Mouse (Mus musculus): Measurements from ENCODE around the gene Cmpk1. TPM values are rescaled to one million over a fixed set of nuclear protein-coding genes. Genes with fewer than 3 reads are reported as not detected.
A peak's percentile ranks its signal among the peaks of the same experiment; 100 is the strongest.

Gene Cmpk1
- polyA plus RNA-seq, 1 experiment: 26.5 TPM

DNA sequence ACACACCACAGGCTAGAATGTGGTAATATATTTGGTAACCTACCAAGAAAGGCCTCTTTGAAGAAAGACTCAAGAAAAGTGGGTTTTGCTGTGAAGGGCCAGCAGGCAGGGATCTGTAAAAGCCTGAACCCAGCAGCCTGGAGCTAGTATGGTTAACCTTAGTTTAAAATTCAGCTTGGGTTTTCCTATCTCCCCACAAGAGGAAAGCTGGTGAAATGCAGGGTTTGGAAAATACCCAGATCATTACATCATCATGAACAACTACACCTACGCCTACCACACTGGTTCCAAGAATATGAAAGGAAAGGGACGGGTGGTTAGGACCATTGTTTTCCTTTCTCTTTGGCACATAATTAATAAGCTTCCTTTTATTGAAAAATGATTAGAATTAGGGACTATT lies 28.8 kb downstream of the Cmpk1 start:
- 53% methylated on average over 2 of the region's 2 CpGs for WGBS
- TF ChIP-seq POLR2A (IDR thresholded peaks at IDR 0.05; ENCODE audit: borderline replicate concordance, control insufficient read depth, low read depth, low read length) (no peak), CTCF (IDR thresholded peaks at IDR 0.05; ENCODE audit: control insufficient read depth, insufficient read depth, low read length) (no peak)
- Histone ChIP-seq H3K4me3 (replicated peaks; ENCODE audit: control insufficient read depth, low read depth, low read length) (no peak overlapping the region), H3K27ac (ENCODE audit: control insufficient read depth, insufficient read depth, low read depth, low read length, poor library complexity) (no peak overlapping the region), H3K4me1 (ENCODE audit: control insufficient read depth, insufficient read depth, low read length) (no peaks in the 10 kb centered on the region)

DNA sequence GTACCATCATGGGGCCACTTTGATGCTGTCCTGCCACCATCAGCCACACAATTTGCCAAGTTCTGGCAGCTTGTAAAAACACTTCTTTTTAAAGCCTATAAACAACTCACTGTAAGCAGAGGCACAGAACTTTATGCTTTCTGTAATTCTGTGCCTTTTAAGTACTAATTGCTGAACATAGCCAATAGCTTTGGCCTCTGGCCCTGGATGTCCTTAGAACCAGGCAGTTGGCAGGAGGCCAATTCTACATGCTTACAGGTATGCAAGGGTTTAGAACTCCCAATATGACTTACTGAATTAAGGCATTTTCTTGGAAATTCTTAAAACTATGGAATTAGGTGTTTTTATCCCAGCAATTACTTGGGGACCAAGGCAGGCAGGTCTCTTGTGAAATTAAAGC lies 29.6 kb downstream of the Cmpk1 start:
- Histone ChIP-seq H3K4me3 (replicated peaks; ENCODE audit: control insufficient read depth, low read depth, low read length) (no peak overlapping the region), H3K27ac (ENCODE audit: control insufficient read depth, insufficient read depth, low read depth, low read length, poor library complexity) (no peak overlapping the region), H3K4me1 (ENCODE audit: control insufficient read depth, insufficient read depth, low read length) (no peaks in the 10 kb centered on the region)
- no peak for TF ChIP-seq CTCF (IDR thresholded peaks at IDR 0.05; ENCODE audit: control insufficient read depth, insufficient read depth, low read length)
- no peak for TF ChIP-seq POLR2A (IDR thresholded peaks at IDR 0.05; ENCODE audit: borderline replicate concordance, control insufficient read depth, low read depth, low read length)

DNA sequence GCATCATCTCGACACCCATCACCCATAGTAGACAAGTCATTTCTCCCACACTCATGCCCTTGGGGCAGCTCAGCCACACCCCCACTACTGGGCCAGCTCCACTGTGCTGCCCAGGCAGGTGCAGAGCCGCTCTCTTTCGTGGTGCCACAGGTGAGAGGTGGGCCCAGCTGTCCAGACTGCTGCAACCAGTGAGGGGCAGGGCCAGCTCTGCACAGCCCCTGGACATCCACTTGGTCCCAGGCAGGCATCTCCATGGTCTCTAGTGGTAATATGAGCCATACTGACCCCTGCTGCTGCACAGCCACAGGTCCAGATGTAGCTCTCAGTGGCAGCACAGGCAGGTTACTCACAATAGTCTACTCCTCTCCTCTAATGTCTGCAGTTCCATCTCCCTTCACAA lies 33.9 kb downstream of the Cmpk1 start:
- Histone ChIP-seq H3K4me3 (replicated peaks; ENCODE audit: control insufficient read depth, low read depth, low read length) (no peak overlapping the region), H3K27ac (ENCODE audit: control insufficient read depth, insufficient read depth, low read depth, low read length, poor library complexity) (no peak overlapping the region), H3K4me1 (ENCODE audit: control insufficient read depth, insufficient read depth, low read length) (no peaks in the 10 kb centered on the region)
- WGBS: 77% methylated on average over 3 of the region's 3 CpGs
- TF ChIP-seq CTCF (IDR thresholded peaks at IDR 0.05; ENCODE audit: control insufficient read depth, insufficient read depth, low read length): no peak
- no peak for TF ChIP-seq POLR2A (IDR thresholded peaks at IDR 0.05; ENCODE audit: borderline replicate concordance, control insufficient read depth, low read depth, low read length)

DNA sequence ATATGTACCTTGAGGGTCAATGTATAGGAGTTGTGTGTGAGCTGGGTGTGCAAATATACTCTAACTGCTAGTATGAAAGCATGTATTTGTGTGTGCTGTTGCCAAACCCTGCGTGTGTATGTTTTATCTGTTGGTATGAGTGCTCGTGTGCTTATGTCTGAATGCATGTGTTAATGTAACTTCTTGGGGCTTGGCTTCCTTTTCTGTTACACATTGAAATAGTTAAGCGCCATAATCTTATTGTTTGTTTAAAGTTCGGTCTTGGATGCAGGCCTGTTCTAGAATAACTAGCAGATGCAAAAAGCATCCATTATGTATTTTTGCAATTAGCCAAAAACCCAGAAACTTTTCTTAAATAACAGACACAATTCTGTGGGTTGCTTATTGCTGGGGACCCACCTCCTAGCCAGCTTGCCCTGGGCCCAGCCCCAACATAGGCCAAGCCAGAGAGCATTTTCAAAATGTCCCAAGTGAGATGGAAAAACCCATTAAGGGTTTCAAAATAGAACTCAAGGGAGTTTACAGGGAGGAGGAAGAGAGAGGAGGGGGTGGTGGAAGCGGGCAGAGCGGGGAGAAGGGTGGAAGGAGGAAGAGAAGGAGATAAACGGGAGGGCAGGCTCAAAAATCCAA lies 39.1 kb downstream of the Cmpk1 start:
- no peak overlapping the region for H3K27ac ChIP-seq (ENCODE audit: control insufficient read depth, insufficient read depth, low read depth, low read length, poor library complexity)
- no peak overlapping the region for H3K4me3 ChIP-seq (replicated peaks; ENCODE audit: control insufficient read depth, low read depth, low read length)
- TF ChIP-seq POLR2A (IDR thresholded peaks at IDR 0.05; ENCODE audit: borderline replicate concordance, control insufficient read depth, low read depth, low read length) (no peak), CTCF (IDR thresholded peaks at IDR 0.05; ENCODE audit: control insufficient read depth, insufficient read depth, low read length) (no peak)
- no peaks in the 10 kb centered on the region for H3K4me1 ChIP-seq (ENCODE audit: control insufficient read depth, insufficient read depth, low read length)
- 61% methylated on average over 7 of the region's 7 CpGs for WGBS

DNA sequence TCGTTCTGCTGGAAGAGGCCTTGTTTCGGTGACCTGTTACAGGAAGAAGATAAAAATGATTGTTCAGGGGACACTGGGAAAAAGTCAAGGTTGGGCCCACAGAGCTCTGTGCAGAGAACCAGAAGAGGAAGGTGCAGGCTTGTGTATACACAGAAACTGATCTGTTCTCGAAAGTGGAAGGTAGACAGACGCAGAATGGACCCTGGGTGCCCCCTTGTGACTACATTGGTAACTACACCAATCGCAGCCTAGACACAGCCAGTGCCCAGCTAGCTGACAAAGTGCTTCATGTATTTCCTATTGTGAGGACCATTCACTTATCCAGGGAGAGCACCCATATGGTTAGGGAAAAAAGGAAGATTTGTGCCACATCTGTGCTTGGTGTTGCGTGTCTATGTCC lies 39.6 kb downstream of the Cmpk1 start:
- WGBS: 24% methylated on average over 6 of the region's 6 CpGs
- no peaks in the 10 kb centered on the region for H3K4me1 ChIP-seq (ENCODE audit: control insufficient read depth, insufficient read depth, low read length)
- no peak overlapping the region for H3K4me3 ChIP-seq (replicated peaks; ENCODE audit: control insufficient read depth, low read depth, low read length)
- no peak overlapping the region for H3K27ac ChIP-seq (ENCODE audit: control insufficient read depth, insufficient read depth, low read depth, low read length, poor library complexity)
- TF ChIP-seq POLR2A (IDR thresholded peaks at IDR 0.05; ENCODE audit: borderline replicate concordance, control insufficient read depth, low read depth, low read length) (no peak), CTCF (IDR thresholded peaks at IDR 0.05; ENCODE audit: control insufficient read depth, insufficient read depth, low read length) (peak; percentile 74)

DNA sequence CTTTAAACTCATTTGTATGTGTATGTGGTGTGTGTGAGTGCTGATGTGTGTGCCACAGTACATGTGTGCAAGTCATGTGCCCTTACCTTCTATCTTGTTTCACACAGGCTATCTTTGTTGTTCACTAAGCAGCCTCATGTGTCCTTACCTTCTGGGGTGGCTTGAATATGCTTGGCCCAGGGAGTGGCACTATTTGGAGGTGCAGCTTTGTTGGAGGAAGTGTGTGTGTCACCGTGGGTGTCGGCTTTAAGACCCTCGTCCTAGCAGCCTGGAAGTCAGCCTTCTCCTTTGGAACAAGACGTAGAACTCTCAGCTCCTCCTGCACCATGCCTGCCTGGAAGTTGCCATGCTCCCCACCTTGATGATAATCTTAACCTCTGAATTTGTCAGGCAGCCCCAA lies 40.6 kb downstream of the Cmpk1 start:
- WGBS: 83% methylated on average over 4 of the region's 4 CpGs
- Histone ChIP-seq H3K4me1 (ENCODE audit: control insufficient read depth, insufficient read depth, low read length) (no peaks in the 10 kb centered on the region), H3K4me3 (replicated peaks; ENCODE audit: control insufficient read depth, low read depth, low read length) (no peak overlapping the region), H3K27ac (ENCODE audit: control insufficient read depth, insufficient read depth, low read depth, low read length, poor library complexity) (no peak overlapping the region)
- TF ChIP-seq POLR2A (IDR thresholded peaks at IDR 0.05; ENCODE audit: borderline replicate concordance, control insufficient read depth, low read depth, low read length): no peak
- TF ChIP-seq CTCF (IDR thresholded peaks at IDR 0.05; ENCODE audit: control insufficient read depth, insufficient read depth, low read length): no peak

DNA sequence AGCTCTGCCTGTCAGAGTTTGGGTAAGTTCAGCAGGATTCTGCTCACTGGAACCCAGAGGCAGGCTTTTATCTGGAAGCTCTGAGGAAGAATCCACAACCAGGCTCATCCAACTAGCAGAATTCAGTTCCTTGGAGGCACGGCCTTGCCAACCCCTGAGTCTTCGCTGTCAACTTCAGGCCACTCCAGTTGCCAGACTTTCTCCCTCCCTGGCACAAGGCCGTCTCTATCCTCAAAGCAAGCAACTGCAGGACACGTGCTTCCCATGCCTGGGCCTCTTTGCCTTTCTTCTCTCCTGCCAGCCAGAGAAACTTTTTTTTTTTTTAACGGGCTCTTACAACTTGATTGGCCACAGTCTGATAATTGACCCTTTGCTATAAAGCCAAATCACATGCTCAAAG lies 42.0 kb downstream of the Cmpk1 start:
- Histone ChIP-seq H3K27ac (ENCODE audit: control insufficient read depth, insufficient read depth, low read depth, low read length, poor library complexity) (no peak overlapping the region), H3K4me1 (ENCODE audit: control insufficient read depth, insufficient read depth, low read length) (no peaks in the 10 kb centered on the region), H3K4me3 (replicated peaks; ENCODE audit: control insufficient read depth, low read depth, low read length) (no peak overlapping the region)
- 77% methylated on average over 5 of the region's 5 CpGs for WGBS
- no peak for TF ChIP-seq POLR2A (IDR thresholded peaks at IDR 0.05; ENCODE audit: borderline replicate concordance, control insufficient read depth, low read depth, low read length)
- no peak for TF ChIP-seq CTCF (IDR thresholded peaks at IDR 0.05; ENCODE audit: control insufficient read depth, insufficient read depth, low read length)

DNA sequence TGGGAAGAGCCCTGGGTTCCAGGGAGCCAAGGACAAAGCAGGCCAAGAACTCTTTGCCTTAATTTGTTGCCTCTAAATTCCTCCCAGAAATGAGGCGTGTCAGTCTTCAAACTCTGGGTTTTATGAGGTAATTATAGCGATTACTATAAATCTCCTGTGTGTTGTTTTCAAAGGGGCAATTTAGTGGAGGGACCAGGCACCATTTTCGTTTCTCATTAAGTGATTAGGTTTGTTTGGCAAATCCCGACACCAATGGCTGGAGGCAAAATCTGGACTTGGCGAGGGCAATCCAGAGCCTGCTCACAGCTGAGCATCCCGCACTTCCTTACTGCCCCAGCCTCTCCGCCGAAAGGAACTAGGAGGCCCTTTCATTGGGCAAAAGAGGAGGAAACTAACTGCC lies 44.5 kb downstream of the Cmpk1 start:
- Histone ChIP-seq H3K27ac (ENCODE audit: control insufficient read depth, insufficient read depth, low read depth, low read length, poor library complexity) (no peak overlapping the region), H3K4me1 (ENCODE audit: control insufficient read depth, insufficient read depth, low read length) (no peaks in the 10 kb centered on the region), H3K4me3 (replicated peaks; ENCODE audit: control insufficient read depth, low read depth, low read length) (no peak overlapping the region)
- no peak for TF ChIP-seq POLR2A (IDR thresholded peaks at IDR 0.05; ENCODE audit: borderline replicate concordance, control insufficient read depth, low read depth, low read length)
- no peak for TF ChIP-seq CTCF (IDR thresholded peaks at IDR 0.05; ENCODE audit: control insufficient read depth, insufficient read depth, low read length)
- 74% methylated on average over 8 of the region's 8 CpGs for WGBS

DNA sequence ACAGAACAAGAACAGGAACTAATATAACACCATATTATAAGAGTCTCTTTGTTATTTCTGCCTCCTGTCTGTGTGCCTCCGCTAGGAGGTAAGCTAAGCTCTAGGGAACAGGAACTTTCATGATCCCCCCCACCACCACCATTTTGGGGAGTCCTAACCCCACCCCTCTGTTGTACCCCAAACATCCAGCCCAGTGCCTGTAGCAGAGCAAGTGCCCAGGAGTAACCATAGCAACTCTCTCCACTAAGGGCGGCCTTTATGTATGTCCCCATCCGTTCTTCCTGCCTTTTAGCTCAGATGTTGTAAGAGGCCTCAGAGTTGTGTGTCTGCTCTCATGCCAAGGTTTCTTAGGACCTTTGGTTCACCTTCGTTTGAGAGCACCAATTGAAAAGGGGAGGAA lies 44.9 kb downstream of the Cmpk1 start:
- TF ChIP-seq CTCF (IDR thresholded peaks at IDR 0.05; ENCODE audit: control insufficient read depth, insufficient read depth, low read length) (no peak), POLR2A (IDR thresholded peaks at IDR 0.05; ENCODE audit: borderline replicate concordance, control insufficient read depth, low read depth, low read length) (no peak)
- H3K4me3 ChIP-seq (replicated peaks; ENCODE audit: control insufficient read depth, low read depth, low read length): no peak overlapping the region
- 41% methylated on average over 4 of the region's 4 CpGs for WGBS
- no peaks in the 10 kb centered on the region for H3K4me1 ChIP-seq (ENCODE audit: control insufficient read depth, insufficient read depth, low read length)
- no peak overlapping the region for H3K27ac ChIP-seq (ENCODE audit: control insufficient read depth, insufficient read depth, low read depth, low read length, poor library complexity)

Data from bone marrow, adult 2 months (tissue).